In genomic region chr19:5872931-5873556, GRCm38 (mm10) we compare ENCODE assay signal across 10 mouse cellular contexts. TPM values are rescaled to one million over a fixed set of nuclear protein-coding genes. Genes with fewer than 3 reads are reported as not detected.
A peak's percentile ranks its signal among the peaks of the same experiment; 100 is the strongest.
DNase-seq lines count a peak whose midpoint lies in the region; ATAC-seq and TF ChIP-seq lines count a peak whose summit lies in the region.
"Had no signal": no experiment of that assay in that cellular context is flagged by ENCODE, and none has a peak within 500 bp of the region (broad histone marks: within the 10 kb centered on the region; RNA-seq: fewer than 3 reads in every experiment).

No protein-coding gene starts in this region.

- no peak for ATAC-seq in CD4-positive, CD25-positive, alpha-beta regulatory T cell, adult 4 months
- ATAC-seq in intestine, embryonic 15.5 days, result no peak
- no peak for ATAC-seq in intestine, postnatal 0 days

- no peak for TF ChIP-seq POLR2A in spleen, adult 2 months (IDR thresholded peaks at IDR 0.05; ENCODE audit: low read depth, low read length)

- H3K9me3 ChIP-seq in intestine, embryonic 15.5 days, result no peaks in the 10 kb centered on the region
- H3K9me3 ChIP-seq in intestine, postnatal 0 days (ENCODE audit: control insufficient read depth), result no peaks in the 10 kb centered on the region

- H3K4me2 ChIP-seq in intestine, embryonic 15.5 days (replicated peaks), result peak overlapping the region; percentile 22; the same call in 1 of the 2 replicates
- H3K4me2 ChIP-seq in intestine, postnatal 0 days (replicated peaks; ENCODE audit: low read depth), result no peak overlapping the region

- H3K4me1 ChIP-seq in intestine, embryonic 15.5 days (replicated peaks), result peaks cover 44% of the 10 kb centered on the region
- 0 out of 2 replicates have a peak, but pooled peaks cover 2% of the 10 kb centered on the region for H3K4me1 ChIP-seq in intestine, postnatal 0 days (replicated peaks; ENCODE audit: control insufficient read depth, insufficient read depth, low read length)
- H3K4me1 ChIP-seq in spleen, adult 2 months (ENCODE audit: control insufficient read depth, insufficient read depth, insufficient read length), result peaks cover 24% of the 10 kb centered on the region

- peaks cover 18% of the 10 kb centered on the region for H3K36me3 ChIP-seq in intestine, embryonic 15.5 days
- H3K36me3 ChIP-seq in intestine, postnatal 0 days (ENCODE audit: control insufficient read depth, insufficient read depth), result peaks cover 16% of the 10 kb centered on the region; the same call in 1 of the 2 replicates
- peaks cover 14% of the 10 kb centered on the region for H3K36me3 ChIP-seq in spleen, adult 2 months (ENCODE audit: control insufficient read depth, insufficient read depth, low read length)

- no peak overlapping the region for H3K9ac ChIP-seq in intestine, embryonic 15.5 days
- no peak overlapping the region for H3K9ac ChIP-seq in intestine, postnatal 0 days (ENCODE audit: low read depth, low read length)

- intact Hi-C loops in gastrocnemius, postnatal 36 days (cut with DNase I), result no loop called here

- H3K27ac ChIP-seq in intestine, embryonic 15.5 days, result no peak overlapping the region
- no peak overlapping the region for H3K27ac ChIP-seq in intestine, postnatal 0 days (ENCODE audit: low read depth, low read length)
- H3K27ac ChIP-seq in spleen, adult 2 months (ENCODE audit: insufficient read depth, low read length), result peak overlapping the region; percentile 88

- TF ChIP-seq CTCF in intestine, postnatal 0 days (IDR thresholded peaks at IDR 0.05; ENCODE audit: low read depth), result no peak
- TF ChIP-seq CTCF in spleen, adult 2 months (IDR thresholded peaks at IDR 0.05; ENCODE audit: extremely low read depth, insufficient read depth, insufficient read length, insufficient replicate concordance), result no peak

- WGBS in intestine, embryonic 15.5 days, result 83% methylated on average over 19 of the region's 19 CpGs
- 75% methylated on average over 19 of the region's 19 CpGs for WGBS in intestine, postnatal 0 days
- 64% methylated on average over 19 of the region's 19 CpGs for WGBS in spleen, adult 2 months

- no peak overlapping the region for H3K4me3 ChIP-seq in intestine, embryonic 15.5 days (replicated peaks)
- no peak overlapping the region for H3K4me3 ChIP-seq in intestine, postnatal 0 days (ENCODE audit: low read depth, low read length)
- H3K4me3 ChIP-seq in spleen, adult 2 months (ENCODE audit: extremely low read depth, insufficient read depth, insufficient read length), result peak overlapping the region; percentile 54

- DNase-seq in CD4-positive, CD25-positive, alpha-beta regulatory T cell, adult 2 months (ENCODE audit: low read depth, low spot score), result peak; percentile 51
- no peak for DNase-seq in spleen, adult 2 months (ENCODE audit: low read depth in 1 of 2, low spot score in 2 of 2)
- no peak for DNase-seq in spleen, postnatal 36 days (ENCODE audit: low spot score in 2 of 2)
- peak; percentile 44 to 60 for DNase-seq in thymus, postnatal 36 days
- DNase-seq in gastrocnemius, postnatal 36 days, result no peak
- DNase-seq: lung, postnatal 14 days had no signal

- H3K27me3 ChIP-seq in intestine, embryonic 15.5 days (replicated peaks), result no peaks in the 10 kb centered on the region
- H3K27me3 ChIP-seq in intestine, postnatal 0 days (replicated peaks; ENCODE audit: control insufficient read depth, insufficient read depth, low read length), result no peaks in the 10 kb centered on the region
- H3K27me3 ChIP-seq in spleen, adult 2 months (ENCODE audit: control insufficient read depth, insufficient read depth, low read length), result no peaks in the 10 kb centered on the region

RNA-seq across cellular contexts. Expression of gene Frmd8, which starts 2.0 kb away (rescaled TPM):
- 10 to 100 TPM; 62.6 to 85.3 TPM for polyA plus RNA-seq in CD4-positive, CD25-positive, alpha-beta regulatory T cell, adult 4 months (2017; shearing (Covaris generic))
- polyA plus RNA-seq in intestine, embryonic 15.5 days (2015; fragmentation: Nextera tagmentation; extraction: Ambion mirVana), result 26.9 and 28.0 TPM in 2 replicates
- 21.7 and 24.0 TPM in 2 replicates for polyA plus RNA-seq in intestine, postnatal 0 days (2015; fragmentation: Nextera tagmentation; extraction: Ambion mirVana)
- polyA plus RNA-seq in spleen, adult 2 months (2012; rRNA removed), result 42.3 and 43.9 TPM in 2 replicates
- 1 to 10 TPM; 4.5 to 5.0 TPM for total RNA-seq in gastrocnemius, postnatal 36 days (2021)

RNA-seq across cellular contexts. Expression of gene Slc25a45, which starts 4.6 kb away (rescaled TPM):
- polyA plus RNA-seq in CD4-positive, CD25-positive, alpha-beta regulatory T cell, adult 4 months (2017; shearing (Covaris generic)), result 10 to 100 TPM; 51.6 to 73.7 TPM
- polyA plus RNA-seq in intestine, embryonic 15.5 days (2015; fragmentation: Nextera tagmentation; extraction: Ambion mirVana), result 3.5 and 4.2 TPM in 2 replicates
- 3.8 and 4.0 TPM in 2 replicates for polyA plus RNA-seq in intestine, postnatal 0 days (2015; fragmentation: Nextera tagmentation; extraction: Ambion mirVana)
- 36.6 and 37.6 TPM in 2 replicates for polyA plus RNA-seq in spleen, adult 2 months (2012; rRNA removed)
- 1 to 10 TPM in 1 of 2 experiments, under 1 TPM in 1; 0.99 to 1.0 TPM for total RNA-seq in gastrocnemius, postnatal 36 days (2021)

RNA-seq across cellular contexts. Expression of gene Tigd3, which starts 20.9 kb away (rescaled TPM):
- under 1 TPM; 0.51 to 0.84 TPM for polyA plus RNA-seq in CD4-positive, CD25-positive, alpha-beta regulatory T cell, adult 4 months (2017; shearing (Covaris generic))
- polyA plus RNA-seq in intestine, embryonic 15.5 days (2015; fragmentation: Nextera tagmentation; extraction: Ambion mirVana), result 1.9 and 2.7 TPM in 2 replicates
- polyA plus RNA-seq in intestine, postnatal 0 days (2015; fragmentation: Nextera tagmentation; extraction: Ambion mirVana), result 1.0 and 1.2 TPM in 2 replicates
- 1.3 TPM in 2 replicates for polyA plus RNA-seq in spleen, adult 2 months (2012; rRNA removed)
- under 1 TPM in 1 of 2 experiments, not detected in 1; 0.20 TPM for total RNA-seq in gastrocnemius, postnatal 36 days (2021)

RNA-seq across cellular contexts. Expression of gene Dpf2, which starts 39.8 kb away (rescaled TPM):
- 100 to 1,000 TPM; 214 to 296 TPM for polyA plus RNA-seq in CD4-positive, CD25-positive, alpha-beta regulatory T cell, adult 4 months (2017; shearing (Covaris generic))
- 109 and 118 TPM in 2 replicates for polyA plus RNA-seq in intestine, embryonic 15.5 days (2015; fragmentation: Nextera tagmentation; extraction: Ambion mirVana)
- 49.9 and 51.9 TPM in 2 replicates for polyA plus RNA-seq in intestine, postnatal 0 days (2015; fragmentation: Nextera tagmentation; extraction: Ambion mirVana)
- 59.9 and 74.8 TPM in 2 replicates for polyA plus RNA-seq in spleen, adult 2 months (2012; rRNA removed)
- total RNA-seq in gastrocnemius, postnatal 36 days (2021), result 10 to 100 TPM; 75.1 to 81.4 TPM

RNA-seq across cellular contexts. Expression of gene Cdc42ep2, which starts 51.6 kb away (rescaled TPM):
- under 1 TPM in 1 of 2 experiments, not detected in 1; 0.34 TPM for polyA plus RNA-seq in CD4-positive, CD25-positive, alpha-beta regulatory T cell, adult 4 months (2017; shearing (Covaris generic))
- 11.9 and 12.4 TPM in 2 replicates for polyA plus RNA-seq in intestine, embryonic 15.5 days (2015; fragmentation: Nextera tagmentation; extraction: Ambion mirVana)
- 6.5 and 6.6 TPM in 2 replicates for polyA plus RNA-seq in intestine, postnatal 0 days (2015; fragmentation: Nextera tagmentation; extraction: Ambion mirVana)
- 8.1 and 8.2 TPM in 2 replicates for polyA plus RNA-seq in spleen, adult 2 months (2012; rRNA removed)
- total RNA-seq in gastrocnemius, postnatal 36 days (2021), result 10 to 100 TPM; 10.1 to 12.4 TPM
- total RNA-seq: granulocyte monocyte progenitor cell, adult 5-6 weeks had no signal

Comparison
In these comparisons a context has a peak if more than half of its experiments do, and no peak if none do; other contexts are left out.
1. DNase-seq: peak in CD4-positive, CD25-positive, alpha-beta regulatory T cell, adult 2 months (single experiment) and thymus, postnatal 36 days (2 of 2); none in spleen, adult 2 months (0 of 2), spleen, postnatal 36 days (0 of 2) and gastrocnemius, postnatal 36 days (0 of 2).